Mouse (Mus musculus) MEL-GATA-1-ER (cell line): ENCODE measurements around the gene Acsl3.

Experiments
- DNase-seq: peaks from one replicate; pipeline ENCODE4 v3.0.0-alpha.2; 2012; ENCODE audit warnings: low read depth; ENCODE audit errors: extremely low read depth

Gene Acsl3

GRCm38 (mm10) chr1:78737646-78738045, 80.0 kb downstream of the Acsl3 start:
- no peak for DNase-seq

DNA sequence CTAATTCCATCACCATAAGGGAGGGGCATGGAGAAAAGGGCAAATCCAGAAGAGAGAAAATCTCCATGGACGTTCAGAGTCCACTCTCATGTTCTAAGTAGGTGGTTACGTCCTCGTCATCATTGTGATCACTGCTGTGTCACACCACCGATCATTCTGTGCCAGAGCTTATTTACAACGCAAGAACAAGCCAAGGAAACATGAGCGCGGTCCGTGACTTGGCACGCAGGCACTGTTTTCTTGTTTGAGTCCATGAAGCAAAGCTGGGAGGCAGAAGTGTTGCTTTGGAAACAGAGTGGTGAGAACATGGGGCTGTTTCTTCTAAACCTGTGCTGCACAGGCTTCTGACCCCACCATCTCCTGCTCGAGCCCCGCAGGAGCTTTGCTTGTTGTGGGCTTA, 83.1 kb downstream of the Acsl3 start:
- DNase-seq, result no peak

DNA sequence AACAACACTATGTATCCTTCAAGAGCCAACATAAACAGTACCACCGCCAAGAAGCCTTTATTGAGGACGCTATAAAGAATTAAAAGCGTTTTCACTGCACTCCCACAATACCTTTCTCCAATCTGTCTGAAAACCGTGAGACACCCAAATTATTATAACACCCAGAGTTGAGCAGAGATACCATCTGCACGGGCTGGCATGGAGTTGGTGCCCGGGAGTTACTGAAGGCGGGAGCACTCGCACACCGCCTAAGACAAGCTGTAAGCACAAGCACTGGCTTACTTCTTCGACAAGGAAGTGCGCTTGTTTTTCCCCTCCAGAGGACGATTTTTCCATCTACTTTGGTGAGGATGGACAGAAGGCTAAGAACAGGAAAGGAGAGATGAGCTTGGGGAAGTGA, 84.6 kb downstream of the Acsl3 start:
- no peak for DNase-seq

- no peak for DNase-seq
Measured at GRCm38 (mm10) chr1:78743318-78743717, 85.7 kb downstream of the Acsl3 start.

DNA sequence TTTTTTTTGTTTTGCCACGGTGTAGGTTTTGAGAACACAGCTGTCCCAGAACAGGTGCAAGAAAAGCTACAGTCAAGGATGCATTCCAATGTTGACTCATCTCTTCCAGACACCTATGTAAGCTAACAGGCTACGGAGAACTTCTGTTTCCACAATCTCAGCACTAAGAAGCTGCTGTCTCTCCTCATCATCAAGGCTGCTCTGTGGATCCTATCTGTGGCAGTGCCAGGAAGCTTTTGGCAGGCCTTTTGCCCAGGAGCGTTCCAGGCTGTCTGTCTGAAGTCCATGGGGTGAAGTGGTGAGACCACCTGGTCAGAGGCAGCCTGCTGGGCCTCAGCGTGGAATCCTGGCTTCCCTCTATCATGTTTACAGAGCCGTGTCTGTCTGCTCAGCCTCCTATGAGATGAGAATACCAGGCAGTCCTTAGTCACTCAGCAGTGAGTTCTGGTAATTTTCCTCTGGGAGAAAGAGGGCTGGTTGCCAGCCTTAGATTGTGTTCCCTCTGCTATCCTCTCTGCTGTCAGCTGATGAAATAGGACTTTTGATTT, 87.7 kb downstream of the Acsl3 start:
- no peak for DNase-seq
